Mouse (Mus musculus): ENCODE measurements around the gene Apol8.
A peak's percentile ranks its signal among the peaks of the same experiment; 100 is the strongest.

Apol8 gene

DNA sequence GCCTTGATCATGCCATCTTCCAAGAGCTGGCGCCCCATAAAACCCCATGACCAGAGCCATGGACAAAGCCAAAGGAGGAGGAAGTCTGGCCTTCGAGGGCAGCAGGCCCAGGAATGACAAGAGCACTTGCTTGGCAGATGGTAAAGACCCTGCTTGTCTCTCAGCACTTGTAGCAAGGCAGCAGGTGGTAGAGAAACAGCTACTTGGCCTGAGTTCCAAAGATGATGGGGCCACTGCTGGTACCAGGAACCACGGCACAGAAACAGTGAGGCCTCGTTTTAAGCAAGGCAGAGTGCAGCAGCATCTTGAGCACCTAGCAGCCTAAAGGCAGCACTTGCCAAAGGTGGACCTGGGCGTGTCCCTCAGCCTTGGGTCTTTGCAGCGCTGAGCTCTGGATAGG, 31.6 kb upstream of the Apol8 start:
- no peak for DNase-seq (ENCODE audit: low read depth, low spot score)

DNA sequence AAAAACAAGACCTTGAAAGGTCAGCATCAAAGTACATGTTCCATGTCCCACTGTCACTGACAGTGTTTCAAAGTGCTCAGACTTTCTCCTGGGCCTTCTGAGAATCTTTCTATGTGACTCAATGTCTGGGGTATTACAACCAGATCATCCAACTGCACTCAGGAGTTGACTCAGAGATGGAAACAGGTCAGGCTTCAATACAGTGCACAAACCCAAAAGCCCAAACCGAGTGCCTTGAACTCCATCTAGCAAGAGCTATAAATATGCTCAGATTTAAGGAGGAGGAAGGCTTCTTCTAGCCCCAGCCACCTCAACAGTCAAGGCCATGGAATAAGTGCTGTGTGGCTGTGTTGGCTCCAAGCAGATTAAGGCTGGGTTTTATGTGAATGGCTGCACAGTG, 29.0 kb upstream of the Apol8 start:
- DNase-seq (ENCODE audit: low read depth, low spot score) = no peak

DNA sequence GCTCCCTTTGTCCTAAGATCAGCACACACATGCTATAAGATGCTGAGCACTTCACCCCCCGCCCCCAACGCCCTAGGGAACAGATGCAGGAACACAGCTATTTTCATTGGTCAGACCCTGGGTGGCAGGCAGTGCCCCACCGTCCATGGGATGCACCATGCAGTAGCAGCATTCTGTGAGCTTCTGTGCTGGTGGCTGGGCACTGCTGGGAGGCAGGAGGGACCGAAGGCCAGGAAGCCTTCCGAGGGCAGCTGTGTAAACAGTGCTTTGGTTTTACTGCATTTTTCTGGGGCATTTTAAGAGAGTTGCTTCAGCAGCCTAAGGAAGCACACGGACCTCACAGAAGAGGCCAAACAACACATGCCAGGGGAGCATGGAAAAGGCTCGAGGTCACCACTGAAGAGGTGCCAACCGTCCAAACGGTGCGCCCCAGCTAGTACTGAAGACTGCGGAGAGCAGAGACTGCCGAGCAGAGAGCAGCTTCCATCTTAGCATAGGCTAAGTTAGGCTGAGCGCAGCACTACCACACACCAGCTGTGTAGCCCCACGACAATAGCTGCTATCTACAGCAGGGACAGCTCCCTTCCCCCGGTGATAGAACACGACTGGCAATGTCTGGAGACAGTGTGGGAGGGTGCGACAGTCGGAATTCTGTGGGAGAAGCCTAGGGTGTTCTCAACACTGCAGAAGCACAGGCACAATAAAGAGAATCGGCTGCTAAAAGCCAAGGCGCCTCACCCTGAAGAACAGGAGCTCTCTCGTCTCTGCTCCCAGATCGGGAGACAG, 27.4 kb upstream of the Apol8 start:
- DNase-seq (ENCODE audit: low read depth, low spot score) = no peak

DNA sequence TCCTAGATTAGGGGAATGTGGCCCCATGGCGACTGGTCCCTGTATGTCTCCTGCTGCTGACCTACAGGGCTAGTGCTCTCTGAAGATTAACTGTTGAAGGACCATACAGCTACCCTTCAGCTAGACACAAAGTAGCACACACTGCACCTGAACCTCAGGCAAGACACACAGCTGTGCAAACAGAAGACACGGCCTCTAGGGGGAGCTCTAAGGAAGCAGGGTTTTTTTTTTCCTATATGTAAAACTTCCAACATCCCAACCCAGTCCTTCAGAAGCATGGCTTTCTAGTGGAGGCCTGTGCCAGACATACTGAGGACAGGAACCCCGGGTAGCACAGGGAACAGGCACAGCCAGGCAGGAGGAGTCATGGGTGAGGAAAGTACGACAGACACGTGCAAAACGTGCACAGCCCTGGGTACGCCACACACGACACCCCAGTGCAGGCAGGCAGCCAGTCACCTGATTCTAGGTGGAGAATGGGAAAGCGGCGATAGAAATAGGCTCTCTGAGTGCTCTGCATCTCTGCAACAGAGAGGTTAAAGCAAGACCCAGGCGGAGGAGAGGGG, 25.7 kb upstream of the Apol8 start:
- peak; percentile 76 for DNase-seq (ENCODE audit: low read depth, low spot score)

DNA sequence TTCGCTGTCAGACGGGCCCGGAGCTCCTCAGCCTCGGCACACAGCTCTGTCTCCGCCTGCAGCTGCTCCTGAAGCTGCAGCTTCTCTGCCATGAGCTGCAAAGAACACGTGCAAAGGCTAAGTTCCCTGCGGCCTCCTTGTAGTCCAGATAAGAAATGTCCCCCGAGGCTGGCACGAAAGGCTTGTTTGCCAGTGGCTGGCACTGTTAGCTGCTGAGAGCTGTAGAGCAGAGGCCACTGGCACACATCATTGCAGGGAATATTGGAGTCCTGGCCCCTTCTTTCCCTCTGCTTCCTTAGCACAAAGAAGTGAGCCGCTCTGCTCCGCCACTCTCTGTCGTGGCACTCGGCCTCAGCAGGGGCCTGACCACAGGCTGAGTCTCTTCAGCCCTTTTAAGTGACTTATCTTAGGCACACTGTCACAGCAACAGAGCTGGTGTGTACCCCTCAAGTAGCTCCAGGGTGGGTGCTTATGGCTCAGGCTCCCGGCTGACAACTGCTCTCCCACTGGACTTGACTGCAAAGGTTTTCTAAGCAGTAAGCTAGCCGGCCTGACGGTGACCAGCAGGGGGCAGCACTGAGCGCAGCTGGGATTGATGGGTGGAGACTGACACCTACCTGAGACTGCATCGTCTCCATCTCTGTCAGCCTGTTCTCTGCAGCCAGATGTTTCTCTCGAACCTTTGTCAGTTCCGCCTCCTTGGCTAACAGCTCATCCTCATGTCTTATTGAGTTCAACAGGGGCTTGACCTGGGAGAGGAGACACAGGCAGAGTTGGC, 18.6 kb upstream of the Apol8 start:
- peak; percentile 78 for DNase-seq (ENCODE audit: low read depth, low spot score)

DNA sequence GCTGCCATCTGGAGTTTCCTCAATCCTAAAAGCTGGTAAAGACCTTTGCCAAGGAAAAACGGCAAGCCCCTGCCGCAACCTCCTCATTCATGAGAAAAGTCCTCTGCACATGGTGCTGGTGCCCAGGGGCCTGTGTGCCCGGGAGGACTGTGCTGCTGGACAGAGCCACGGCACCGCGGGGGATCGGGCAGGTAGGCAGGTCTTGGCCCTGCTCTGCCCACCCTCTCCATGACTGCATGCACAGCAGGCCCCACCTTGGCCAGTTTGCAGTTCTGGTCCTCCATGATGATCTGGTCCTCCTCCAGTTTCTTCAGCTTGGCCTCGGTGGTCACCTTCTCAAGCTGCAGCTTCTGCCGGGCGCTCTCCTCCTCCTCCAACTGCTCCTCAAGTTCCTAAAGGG, 17.5 kb upstream of the Apol8 start:
- no peak for DNase-seq (ENCODE audit: low read depth, low spot score)

DNA sequence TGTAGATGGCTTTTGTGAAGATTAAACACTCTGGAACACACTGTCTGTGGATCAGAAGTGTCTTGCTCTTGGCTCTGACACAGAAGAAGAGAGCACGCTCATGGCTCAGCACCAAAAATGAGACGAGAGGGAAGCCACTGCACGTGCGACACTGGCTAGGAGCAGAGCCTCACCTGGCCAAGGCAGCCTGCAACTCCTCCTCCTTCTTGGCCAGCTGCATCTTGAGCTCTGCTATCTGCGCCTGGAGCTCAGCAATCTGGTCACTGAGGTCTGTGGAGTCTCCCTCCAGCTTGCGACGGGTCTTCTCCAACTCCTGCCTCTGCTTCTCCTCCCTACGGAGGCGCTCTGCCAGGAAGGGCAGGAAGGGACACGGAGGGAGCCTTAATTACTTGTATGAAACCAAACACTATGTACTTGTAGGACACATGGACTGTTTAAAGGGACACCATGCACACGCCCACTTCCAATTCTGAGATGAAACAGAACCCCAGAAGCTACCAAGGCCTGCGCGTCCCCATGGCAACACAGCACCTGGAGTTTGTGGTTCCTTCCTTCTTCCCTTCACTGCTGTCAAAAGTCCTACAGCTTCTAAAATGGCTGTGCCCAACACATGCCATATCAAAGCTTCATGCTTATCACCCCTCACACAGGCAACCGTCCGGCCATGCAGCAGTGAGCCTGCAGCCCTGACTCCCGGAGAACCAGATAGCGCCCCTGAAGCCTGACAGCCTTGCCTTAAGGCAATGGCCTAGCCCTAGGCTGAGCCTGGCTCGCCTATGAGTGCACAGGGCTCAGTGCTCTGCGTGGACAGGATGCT, 16.5 kb upstream of the Apol8 start:
- DNase-seq (ENCODE audit: low read depth, low spot score) = no peak

DNA sequence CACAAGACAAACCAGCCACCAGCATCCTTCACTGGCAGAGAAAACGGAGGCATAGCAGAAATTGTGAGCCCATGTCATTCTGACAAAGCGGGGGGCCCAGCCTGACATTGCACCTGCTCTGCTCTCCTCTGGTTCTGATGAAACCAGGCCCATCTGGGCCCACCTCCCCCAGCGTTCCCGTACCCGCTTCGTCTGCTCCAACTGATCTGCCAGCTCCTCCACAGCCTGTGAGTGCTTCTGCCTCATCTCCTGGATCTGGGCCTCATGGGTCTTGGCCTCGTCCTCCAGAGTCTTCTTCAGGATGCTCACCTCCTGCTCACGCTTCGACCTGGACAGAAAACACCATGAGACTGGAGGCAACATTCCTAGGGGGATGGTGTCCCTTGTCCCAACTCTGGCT, 14.1 kb upstream of the Apol8 start:
- DNase-seq (ENCODE audit: low read depth, low spot score) = no peak

DNA sequence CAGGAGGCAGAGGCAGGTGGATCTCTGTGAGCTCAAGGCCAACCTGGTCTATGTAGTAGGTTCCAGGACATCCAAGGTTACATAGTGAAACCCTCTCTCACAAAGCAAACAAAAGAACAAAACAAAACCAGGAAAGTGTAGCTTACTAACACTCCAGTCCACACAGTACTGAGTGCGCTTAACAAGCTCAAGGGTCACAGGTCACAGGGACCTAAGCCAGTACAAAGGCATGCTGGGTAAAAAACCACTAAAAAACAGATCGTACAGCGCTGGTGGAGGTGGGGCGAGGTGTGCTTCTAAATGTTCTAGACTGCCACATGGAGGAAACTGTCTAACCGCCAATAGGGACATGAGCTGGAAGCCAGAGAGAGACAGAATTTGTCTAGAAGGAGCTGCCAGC, 13.5 kb upstream of the Apol8 start:
- no peak for DNase-seq (ENCODE audit: low read depth, low spot score)

DNA sequence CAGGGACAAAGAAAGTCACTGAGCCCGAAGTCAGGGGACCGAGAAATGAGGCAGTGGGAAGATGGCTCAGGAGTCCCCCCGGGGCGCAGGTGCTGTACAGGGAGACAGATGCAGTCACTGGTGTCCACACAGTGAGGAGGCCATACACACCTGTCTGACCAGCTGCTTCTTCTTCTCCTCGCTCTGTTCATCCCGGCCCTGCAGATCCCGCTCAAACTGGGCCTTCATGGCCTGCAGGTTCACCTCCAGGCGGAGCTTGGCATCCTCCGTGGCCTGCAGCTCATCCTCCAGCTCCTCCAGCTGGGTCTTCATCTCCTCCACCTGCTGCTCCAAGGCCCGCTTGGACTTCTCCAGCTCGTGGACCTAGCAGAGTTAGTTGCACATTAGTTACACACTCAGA, 10.2 kb upstream of the Apol8 start:
- no peak for DNase-seq (ENCODE audit: low read depth, low spot score)

DNA sequence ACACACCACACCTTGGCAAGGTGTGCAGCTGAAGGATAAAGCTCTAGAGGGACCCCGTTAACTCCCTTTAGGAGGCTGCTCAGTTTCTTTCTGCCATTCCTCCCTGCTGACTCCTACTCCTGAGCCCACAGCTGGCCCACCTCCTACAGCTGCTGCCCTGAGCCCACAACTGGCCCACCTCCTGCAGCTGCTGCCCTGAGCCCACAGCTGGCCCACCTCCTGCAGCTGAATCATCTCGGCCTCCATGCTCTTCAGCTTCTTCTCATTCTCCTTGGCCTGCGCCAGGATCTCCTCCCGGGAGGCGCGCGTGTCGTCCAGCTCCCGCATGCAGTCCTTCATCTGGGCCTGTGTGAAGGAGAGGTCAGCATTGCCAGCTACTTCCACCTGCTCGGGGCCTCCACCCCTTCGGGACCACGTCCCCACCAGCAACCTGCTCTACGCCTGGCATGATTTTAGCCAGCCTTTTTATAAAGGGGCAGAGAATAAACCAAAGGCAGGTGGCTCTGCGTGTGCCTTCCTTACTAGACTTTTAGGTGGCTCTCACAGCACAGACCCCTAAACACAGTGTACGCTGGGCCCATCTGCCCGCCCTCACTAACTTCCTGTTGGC, 8.8 kb upstream of the Apol8 start:
- DNase-seq (ENCODE audit: low read depth, low spot score) = no peak

DNA sequence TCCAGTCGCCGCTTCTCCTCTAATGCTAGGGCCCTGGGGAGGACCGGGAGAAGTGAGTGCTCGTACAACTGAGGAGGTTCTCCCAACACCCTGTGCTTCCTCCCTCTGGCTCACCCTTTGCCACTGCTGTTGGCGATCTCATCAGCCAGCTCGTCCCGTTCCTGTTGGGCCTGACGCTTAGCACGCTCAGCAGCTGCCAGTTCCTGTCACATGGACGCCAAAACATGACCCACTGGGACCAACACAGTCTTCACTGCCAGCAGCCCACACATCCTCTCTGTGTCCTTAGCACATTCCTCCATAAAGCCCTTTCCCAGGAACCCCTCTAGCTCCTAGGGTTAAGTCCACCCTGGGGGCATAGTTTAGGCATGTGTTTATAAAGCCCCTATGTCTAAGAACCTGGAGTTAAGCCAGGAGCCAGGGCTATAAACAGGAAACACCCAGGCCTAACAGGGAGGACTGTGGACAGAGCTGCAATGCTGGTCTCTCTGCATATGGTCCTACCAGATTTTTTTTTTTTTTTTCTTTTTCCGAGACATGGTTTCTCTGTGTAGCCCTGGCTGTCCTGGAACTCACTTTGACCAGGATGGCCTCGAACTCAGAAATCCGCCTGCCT, 7.7 kb upstream of the Apol8 start:
- DNase-seq (ENCODE audit: low read depth, low spot score) = no peak

DNA sequence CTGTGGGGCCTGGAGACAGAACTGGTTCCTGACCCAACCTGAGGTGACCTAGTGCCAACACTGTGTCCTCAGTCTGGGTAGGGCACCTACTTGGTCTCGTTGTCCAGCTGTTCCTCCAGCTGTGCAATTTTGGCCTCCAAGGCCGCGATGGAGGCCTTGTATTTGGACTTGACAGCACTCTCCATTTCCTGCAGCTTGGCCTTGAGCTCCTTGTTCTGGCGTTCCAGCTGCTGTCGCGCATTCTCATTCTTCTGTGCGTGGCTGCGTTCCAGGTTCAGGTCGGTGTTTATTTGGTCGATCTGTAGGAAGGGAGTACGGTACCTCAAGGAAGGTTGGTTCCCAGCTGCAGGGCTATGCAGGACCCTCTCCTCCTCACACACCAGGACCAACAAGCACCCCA, 6.9 kb upstream of the Apol8 start:
- no peak for DNase-seq (ENCODE audit: low read depth, low spot score)

DNA sequence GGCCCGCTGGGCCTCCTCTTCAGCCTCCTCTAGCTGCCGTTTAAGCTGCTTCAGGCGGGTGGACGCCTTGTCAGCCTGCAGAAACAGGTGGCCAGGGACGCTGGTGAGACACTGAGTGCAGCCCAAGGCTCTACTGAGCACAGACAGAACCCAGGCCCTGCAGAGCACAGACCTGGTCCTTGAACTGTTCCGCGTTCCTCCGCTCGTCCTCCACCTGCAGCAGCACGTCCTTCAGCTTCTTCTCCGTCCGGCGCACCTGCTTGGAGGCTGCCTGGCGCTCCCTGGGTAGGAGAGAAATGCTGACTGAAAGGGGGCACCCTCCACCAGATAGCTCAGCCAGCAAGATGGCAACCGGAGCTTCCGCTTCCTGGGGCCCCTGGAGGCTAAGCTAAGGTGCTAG, 6.2 kb upstream of the Apol8 start:
- no peak for DNase-seq (ENCODE audit: low read depth, low spot score)

DNA sequence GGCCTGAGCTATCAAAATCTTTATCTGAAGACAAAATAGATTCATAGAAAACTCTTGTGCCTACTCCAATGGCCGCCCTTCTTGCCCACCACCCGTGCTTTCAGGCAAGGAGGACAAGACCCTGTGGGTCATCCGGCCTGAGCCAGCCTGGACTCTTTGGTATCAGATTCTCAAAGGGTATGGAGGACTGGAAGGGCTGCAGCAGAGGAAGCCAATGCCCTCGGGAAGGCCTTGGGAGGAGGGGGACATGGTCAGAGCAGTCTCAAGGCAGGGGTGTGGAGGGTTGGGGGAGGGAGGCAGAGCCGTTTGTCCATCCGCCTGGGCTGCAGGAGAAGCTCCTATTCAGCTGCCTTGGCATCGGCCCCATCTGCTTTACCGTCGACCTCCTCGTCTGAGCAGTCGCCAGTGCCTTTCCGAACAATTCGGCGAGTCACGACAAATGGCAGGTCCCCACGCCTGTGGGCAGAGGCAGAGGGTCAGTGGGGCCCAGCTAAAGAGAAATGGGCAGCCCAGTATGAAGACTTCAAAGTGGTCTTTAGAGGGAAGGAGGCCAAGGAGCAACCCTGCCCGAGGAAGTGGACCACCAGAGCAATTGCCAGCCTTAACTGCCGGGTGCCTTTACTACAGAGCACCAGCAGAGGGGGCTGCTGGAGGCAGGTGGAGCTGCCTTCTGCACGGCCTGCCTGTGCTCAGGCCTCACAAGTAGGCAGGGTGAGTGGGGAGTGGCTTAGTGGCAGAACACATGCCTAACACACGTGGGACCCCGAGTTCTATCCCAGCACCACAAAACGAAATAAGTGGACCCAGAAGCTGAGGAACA, 5.0 kb upstream of the Apol8 start:
- peak; percentile 52 for DNase-seq (ENCODE audit: low read depth, low spot score)

DNA sequence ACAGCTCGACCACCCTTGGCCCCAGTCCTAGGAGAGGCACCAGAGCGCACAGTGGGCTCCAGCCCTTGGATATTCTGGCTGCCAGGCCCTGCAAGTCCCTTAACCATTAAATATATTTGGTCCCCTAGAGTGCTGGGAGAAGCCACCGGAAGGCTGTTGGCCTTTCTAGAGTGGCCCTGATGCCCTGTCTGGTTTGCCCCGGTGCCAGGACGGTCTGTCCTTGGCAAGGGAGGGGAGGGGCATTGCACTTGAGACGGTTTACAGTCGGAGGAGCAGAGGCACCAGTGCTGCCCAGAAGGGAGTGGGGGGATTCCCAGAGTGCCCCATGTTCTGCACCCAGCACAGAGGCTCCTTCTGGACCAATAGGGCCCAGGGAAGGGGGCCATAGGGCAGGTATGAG, 4.3 kb upstream of the Apol8 start:
- DNase-seq (ENCODE audit: low read depth, low spot score) = no peak

DNA sequence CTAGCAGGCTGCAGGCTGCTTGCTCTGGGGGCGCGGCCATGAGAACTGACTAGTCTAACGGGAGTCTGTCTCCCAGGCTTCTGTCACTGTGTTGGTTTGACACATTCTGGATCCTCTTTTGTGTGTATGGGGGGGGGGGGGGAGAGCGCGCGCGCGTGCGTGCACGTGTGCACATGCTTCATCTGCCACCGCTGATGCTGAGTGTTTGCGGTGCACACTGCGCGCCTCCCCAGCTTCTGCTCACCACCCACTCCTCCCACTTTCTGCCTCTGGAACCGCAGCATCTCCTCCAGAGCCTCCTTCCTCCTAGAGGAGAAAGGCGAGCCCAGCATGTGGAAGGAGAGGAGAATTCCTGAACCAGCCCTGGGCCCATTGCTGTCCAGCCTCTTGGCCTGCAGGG, 3.2 kb upstream of the Apol8 start:
- DNase-seq (ENCODE audit: low read depth, low spot score) = no peak

DNA sequence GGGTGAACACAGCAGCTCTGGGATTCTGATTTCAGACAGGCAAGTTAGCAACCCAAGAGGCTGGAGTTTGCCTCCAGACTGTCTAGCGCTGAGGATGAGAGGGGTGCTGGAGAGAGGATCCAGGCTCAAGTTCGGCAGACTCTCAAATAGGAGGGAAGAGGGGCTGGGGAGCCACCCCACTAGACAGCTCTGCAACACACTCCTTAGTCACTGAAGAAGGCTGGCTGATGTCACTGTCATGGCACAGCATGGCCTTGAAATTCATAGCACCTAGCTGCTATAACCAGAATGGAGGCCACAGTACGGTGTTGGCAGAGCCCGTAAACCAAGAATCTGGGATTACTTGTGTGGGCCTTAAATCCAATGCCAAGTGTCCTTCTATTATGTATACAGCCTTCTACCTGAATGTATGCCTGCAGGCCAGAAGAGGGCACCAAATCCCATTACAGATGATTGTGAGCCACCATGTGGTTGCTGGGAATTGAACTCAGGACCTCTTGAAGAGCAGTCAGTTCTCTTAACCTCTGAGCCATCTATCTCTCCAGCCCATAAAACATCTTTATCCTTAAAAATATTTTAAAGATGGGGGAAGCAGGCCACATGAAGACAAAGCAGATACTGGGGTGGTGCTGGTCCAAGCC, 903 bp upstream of the Apol8 start:
- peak; percentile 34 for DNase-seq (ENCODE audit: low read depth, low spot score)

DNA sequence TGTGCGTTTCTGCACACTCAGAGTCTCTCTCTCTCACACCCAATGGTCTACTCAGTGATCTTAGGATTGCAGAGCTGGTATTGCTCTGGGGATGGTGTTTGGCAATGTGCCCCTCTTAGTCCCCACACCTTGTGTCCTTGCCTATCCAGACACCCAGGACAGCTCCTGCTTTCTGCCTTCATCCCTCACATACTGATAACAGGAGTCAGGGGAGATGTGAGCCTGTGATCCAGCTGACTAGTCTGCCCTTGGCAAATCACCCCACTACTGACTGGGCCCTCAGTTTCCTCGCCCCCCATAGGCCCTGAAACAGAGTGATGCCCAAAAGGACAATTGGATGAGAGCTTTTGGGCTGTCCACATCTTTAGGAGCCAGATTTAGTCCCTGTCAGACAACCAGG, 722 bp downstream of the Apol8 start:
- no peak for DNase-seq (ENCODE audit: low read depth, low spot score)

DNA sequence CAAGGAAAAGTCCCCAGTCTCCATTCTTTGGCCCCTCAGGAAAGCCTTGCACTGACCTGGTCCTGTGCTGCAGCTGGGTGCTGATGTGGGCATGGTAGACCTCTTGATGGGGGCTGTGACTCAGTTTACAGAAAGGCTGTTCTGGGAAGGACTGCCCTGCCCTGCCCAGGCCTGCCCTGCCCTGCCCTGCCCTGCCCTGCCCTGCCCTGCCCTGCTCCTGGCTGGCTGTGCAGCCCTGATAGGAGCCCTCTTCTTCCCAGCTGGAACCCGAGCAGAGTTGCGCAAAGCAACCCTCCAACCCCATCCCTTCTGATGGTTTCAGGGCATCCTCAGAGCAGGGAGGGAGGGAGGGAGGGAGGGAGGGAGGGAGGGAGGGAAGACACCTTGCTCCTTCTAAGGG, 1.7 kb downstream of the Apol8 start:
- DNase-seq (ENCODE audit: low read depth, low spot score) = no peak

Data from 3T3-L1 (cell line).